Mouse (Mus musculus): ENCODE measurements around the gene Btbd9.

GRCm38 (mm10) chr17:30183561-30183960 is 392.7 kb downstream of the Btbd9 start:
- TF ChIP-seq TCF12 (IDR thresholded peaks at IDR 0.05; ENCODE audit: insufficient read depth, poor library complexity, severe bottlenecking) (no peak), POLR2AphosphoS2 (IDR thresholded peaks at IDR 0.05; ENCODE audit: insufficient read length, low read depth) (no peak), E2F4 (IDR thresholded peaks at IDR 0.05; ENCODE audit: insufficient read depth) (no peak), POLR2A (IDR thresholded peaks at IDR 0.05; ENCODE audit: insufficient read length, low read depth) (no peak), CEBPB (IDR thresholded peaks at IDR 0.05; ENCODE audit: insufficient read depth, poor library complexity, severe bottlenecking) (no peak), MAX (IDR thresholded peaks at IDR 0.05; ENCODE audit: low read depth) (no peak), USF1 (IDR thresholded peaks at IDR 0.05; ENCODE audit: low read depth) (no peak), TCF3 (IDR thresholded peaks at IDR 0.05; ENCODE audit: insufficient read length, low read depth) (no peak), SRF (IDR thresholded peaks at IDR 0.05; ENCODE audit: control insufficient read depth, insufficient read length, low read depth) (no peak)
